In genomic region chr3:116033871-116034222, GRCm38 (mm10) we compare ENCODE assay signal across 9 mouse cellular contexts. TPM values are rescaled to one million over a fixed set of nuclear protein-coding genes. Genes with fewer than 3 reads are reported as not detected.
A peak's percentile ranks its signal among the peaks of the same experiment; 100 is the strongest.
DNase-seq lines count a peak whose midpoint lies in the region; ATAC-seq and TF ChIP-seq lines count a peak whose summit lies in the region.
"Had no signal": no experiment of that assay in that cellular context is flagged by ENCODE, and none has a peak within 500 bp of the region (broad histone marks: within the 10 kb centered on the region; RNA-seq: fewer than 3 reads in every experiment).

No protein-coding gene starts in this region.

- H3K9ac ChIP-seq in embryonic facial prominence, embryonic 14.5 days (ENCODE audit: low read depth, low read length), result no peak overlapping the region
- H3K9ac ChIP-seq in stomach, postnatal 0 days (ENCODE audit: low read length), result no peak overlapping the region
- H3K9ac ChIP-seq: embryonic facial prominence, embryonic 12.5 days had no signal

- no peaks in the 10 kb centered on the region; the same call in 1 of the 2 replicates for H3K27me3 ChIP-seq in embryonic facial prominence, embryonic 14.5 days (replicated peaks; ENCODE audit: control insufficient read depth, insufficient read depth, low read length)
- no peaks in the 10 kb centered on the region for H3K27me3 ChIP-seq in stomach, postnatal 0 days (ENCODE audit: control insufficient read depth, insufficient read depth, low read length)
- H3K27me3 ChIP-seq: embryonic facial prominence, embryonic 12.5 days had no signal

- TF ChIP-seq EP300 in stomach, postnatal 0 days (optimal IDR thresholded peaks at IDR 0.05), result no peak

- H3K4me1 ChIP-seq in embryonic facial prominence, embryonic 14.5 days (ENCODE audit: control insufficient read depth, insufficient read depth, low read length), result no peaks in the 10 kb centered on the region
- no peaks in the 10 kb centered on the region for H3K4me1 ChIP-seq in stomach, postnatal 0 days (replicated peaks; ENCODE audit: control insufficient read depth, insufficient read depth)
- H3K4me1 ChIP-seq: embryonic facial prominence, embryonic 12.5 days had no signal

- H3K9me3 ChIP-seq in embryonic facial prominence, embryonic 14.5 days (ENCODE audit: control insufficient read depth, low read length), result no peaks in the 10 kb centered on the region
- no peaks in the 10 kb centered on the region for H3K9me3 ChIP-seq in stomach, postnatal 0 days (ENCODE audit: control insufficient read depth, low read length)
- H3K9me3 ChIP-seq: embryonic facial prominence, embryonic 12.5 days had no signal

- H3K36me3 ChIP-seq in embryonic facial prominence, embryonic 14.5 days (ENCODE audit: control insufficient read depth, insufficient read depth, low read length), result no peaks in the 10 kb centered on the region
- H3K36me3 ChIP-seq in stomach, postnatal 0 days (ENCODE audit: control insufficient read depth, insufficient read depth, low read length), result no peaks in the 10 kb centered on the region
- H3K36me3 ChIP-seq: embryonic facial prominence, embryonic 12.5 days had no signal

- peak; percentile 9 for DNase-seq in kidney, adult 18-20 months
- DNase-seq in kidney, adult 11 months, result no peak
- peak; percentile 50 for DNase-seq in MN1 (ENCODE audit: low spot score)
- peak; percentile 74 for DNase-seq in embryonic facial prominence, embryonic 14.5 days (ENCODE audit: low spot score)
- peak; percentile 36 for DNase-seq in large intestine, adult 2 months (ENCODE audit: low read depth, low spot score)
- DNase-seq in stomach, postnatal 0 days (ENCODE audit: low spot score), result no peak
- DNase-seq in urinary bladder, adult 18-20 months (ENCODE audit: low spot score in 2 of 2), result no peak
- no peak for DNase-seq in adrenal gland, postnatal 4 days (ENCODE audit: low spot score in 2 of 2)

- no peak for ATAC-seq in embryonic facial prominence, embryonic 14.5 days (ENCODE audit: low read depth)
- ATAC-seq in stomach, postnatal 0 days (ENCODE audit: low FRiP score, low TSS enrichment), result no peak

- peak; percentile 88 for TF ChIP-seq CTCF in stomach, postnatal 0 days (IDR thresholded peaks at IDR 0.05; ENCODE audit: low read depth)

- no peak overlapping the region for H3K27ac ChIP-seq in embryonic facial prominence, embryonic 14.5 days (replicated peaks; ENCODE audit: low read depth, low read length)
- H3K27ac ChIP-seq in stomach, postnatal 0 days (replicated peaks), result no peak overlapping the region
- H3K27ac ChIP-seq: embryonic facial prominence, embryonic 12.5 days had no signal

- 55% methylated on average over 3 of the region's 3 CpGs for WGBS in embryonic facial prominence, embryonic 14.5 days
- 60% methylated on average over 3 of the region's 3 CpGs for whole genome bisulfite sequencing in large intestine, adult 2 months
- WGBS in stomach, postnatal 0 days, result 60% methylated on average over 3 of the region's 3 CpGs

- no peak overlapping the region for H3K4me3 ChIP-seq in embryonic facial prominence, embryonic 14.5 days (ENCODE audit: low read depth, low read length)
- no peak overlapping the region for H3K4me3 ChIP-seq in stomach, postnatal 0 days (ENCODE audit: low read depth, low read length)
- H3K4me3 ChIP-seq: embryonic facial prominence, embryonic 12.5 days had no signal

- no peak overlapping the region for H3K4me2 ChIP-seq in embryonic facial prominence, embryonic 14.5 days (ENCODE audit: low read depth, low read length)
- H3K4me2 ChIP-seq in stomach, postnatal 0 days (replicated peaks; ENCODE audit: low read depth), result no peak overlapping the region
- H3K4me2 ChIP-seq: embryonic facial prominence, embryonic 12.5 days had no signal

RNA-seq across cellular contexts. Expression of gene Extl2, which starts 26.6 kb away (rescaled TPM):
- polyA plus RNA-seq in embryonic facial prominence, embryonic 14.5 days (2014; fragmentation: Nextera tagmentation; extraction: Ambion mirVana), result 23.8 and 27.1 TPM in 2 replicates
- polyA plus RNA-seq in large intestine, adult 2 months (2012; rRNA removed), result 4.2 and 5.4 TPM in 2 replicates
- 13.5 and 14.1 TPM in 2 replicates for polyA plus RNA-seq in stomach, postnatal 0 days (2015; fragmentation: Nextera tagmentation; extraction: Ambion mirVana)
- total RNA-seq in adrenal gland, postnatal 4 days (2021), result 10 to 100 TPM; 26.1 to 35.4 TPM

RNA-seq across cellular contexts. Expression of gene Slc30a7, which starts 26.6 kb away (rescaled TPM):
- 34.3 and 40.7 TPM in 2 replicates for polyA plus RNA-seq in embryonic facial prominence, embryonic 14.5 days (2014; fragmentation: Nextera tagmentation; extraction: Ambion mirVana)
- polyA plus RNA-seq in large intestine, adult 2 months (2012; rRNA removed), result 17.3 TPM in 2 replicates
- polyA plus RNA-seq in stomach, postnatal 0 days (2015; fragmentation: Nextera tagmentation; extraction: Ambion mirVana), result 36.4 and 37.7 TPM in 2 replicates
- 10 to 100 TPM; 43.9 to 48.0 TPM for total RNA-seq in adrenal gland, postnatal 4 days (2021)

Comparison
In these comparisons a context has a peak if more than half of its experiments do, and no peak if none do; other contexts are left out.
1. DNase-seq: peak in kidney, adult 18-20 months (single experiment), MN1 (single experiment), embryonic facial prominence, embryonic 14.5 days (single experiment) and large intestine, adult 2 months (single experiment); none in kidney, adult 11 months (single experiment), stomach, postnatal 0 days (single experiment), urinary bladder, adult 18-20 months (0 of 2) and adrenal gland, postnatal 4 days (0 of 2).